9 mouse cellular contexts compared by ENCODE assay signal in the genomic region with DNA sequence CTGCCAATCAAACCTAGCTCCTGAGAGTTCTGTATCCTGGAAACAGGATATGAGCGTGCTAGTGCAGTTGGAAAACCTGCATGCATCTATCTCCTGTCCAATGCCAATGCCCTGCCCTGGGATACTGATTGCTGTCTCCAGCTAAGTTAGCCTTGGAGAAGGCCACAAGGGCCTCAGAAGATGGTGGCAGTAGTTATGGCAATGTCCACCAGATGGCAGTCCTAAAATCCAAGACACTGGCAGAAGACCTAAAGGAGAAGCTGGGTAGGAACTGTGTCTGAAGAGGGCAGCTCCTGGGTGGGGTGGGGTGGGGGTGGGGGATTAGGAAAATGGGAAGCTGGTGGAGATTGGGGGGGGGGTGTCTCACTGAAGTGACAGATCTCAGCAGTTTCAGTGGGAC. TPM values are rescaled to one million over a fixed set of nuclear protein-coding genes. Genes with fewer than 3 reads are reported as not detected.
DNase-seq lines count a peak whose midpoint lies in the region; ATAC-seq and TF ChIP-seq lines count a peak whose summit lies in the region.
"Had no signal": no experiment of that assay in that cellular context is flagged by ENCODE, and none has a peak within 500 bp of the region (broad histone marks: within the 10 kb centered on the region; RNA-seq: fewer than 3 reads in every experiment).

No protein-coding gene starts in this region.

- peak; percentile 30 to 37 for DNase-seq in cerebellum, adult 18-20 months
- no peak for DNase-seq in cerebellum, adult 11 months
- DNase-seq in liver (peak; percentile 12), Patski (ENCODE audit: low read depth, low spot score) (no peak)
- no peak for DNase-seq in liver, embryonic 11.5 days (ENCODE audit: low spot score)
- peak; percentile 59 for DNase-seq in embryo, embryonic 10.5 days (ENCODE audit: low spot score)
- peak; percentile 46 to 77 for DNase-seq in kidney, postnatal 36 days
- peak; percentile 73 for DNase-seq in retina, embryonic 14.5 days (ENCODE audit: low spot score)

- H3K27ac ChIP-seq in liver, embryonic 11.5 days (ENCODE audit: low read depth, low read length) = no peak overlapping the region
- H3K27ac ChIP-seq: macrophage had no signal

- no peak overlapping the region for H3K4me2 ChIP-seq in liver, embryonic 11.5 days

- POLR2A ChIA-PET in Patski (lab: Charles Lee) = no interaction called here

- CTCF ChIA-PET in Patski (lab: Charles Lee) = interaction anchor here (0.7 to 5.7 kb wide), 3 partner anchors 19 to 44 kb away, joined by 3 to 26 read pairs (median 4); no protein-coding TSS in a partner anchor

- H3K9ac ChIP-seq in liver, embryonic 11.5 days (ENCODE audit: low read depth, low read length) = no peak overlapping the region

- H3K4me3 ChIP-seq in liver, embryonic 11.5 days (ENCODE audit: low read depth, low read length) = no peak overlapping the region

- H3K9me3 ChIP-seq in liver, embryonic 11.5 days (ENCODE audit: control insufficient read depth, low read length) = no peaks in the 10 kb centered on the region

- peaks cover 9% of the 10 kb centered on the region for H3K27me3 ChIP-seq in liver, embryonic 11.5 days (replicated peaks; ENCODE audit: control insufficient read depth, insufficient read depth, low read length)
- H3K27me3 ChIP-seq in Patski = peaks cover 43% of the 10 kb centered on the region

- no peak for ATAC-seq in liver, embryonic 11.5 days (replicated peaks; ENCODE audit: low FRiP score)
- no peak for ATAC-seq in Patski

- H3K36me3 ChIP-seq in liver, embryonic 11.5 days (ENCODE audit: control insufficient read depth, insufficient read depth, low read length) = no peaks in the 10 kb centered on the region

- in situ Hi-C loops in Patski (cut with MboI; ENCODE audit: low pct_unique_long_range_greater_than_20kb) = no loop called here

- 56% methylated on average over 1 of the region's 1 CpGs for WGBS in liver, embryonic 11.5 days

- peak; percentile 67 for TF ChIP-seq CTCF in Patski (IDR thresholded peaks at IDR 0.05)

- no peaks in the 10 kb centered on the region; the same call in 1 of the 2 replicates for H3K4me1 ChIP-seq in liver, embryonic 11.5 days (replicated peaks; ENCODE audit: control insufficient read depth, insufficient read depth, low read length)

RNA-seq across cellular contexts. Expression of a gene that starts 33.7 kb away (rescaled TPM):
- 0.29 and 0.32 TPM in 2 replicates for polyA plus RNA-seq in liver, embryonic 11.5 days (2014; fragmentation: Nextera tagmentation; extraction: Ambion mirVana)
- not detected for polyA plus RNA-seq in Patski (2021)
- polyA plus RNA-seq: macrophage had no signal

RNA-seq across cellular contexts. Expression of a gene that starts 41.8 kb away (rescaled TPM):
- polyA plus RNA-seq in liver, embryonic 11.5 days (2014; fragmentation: Nextera tagmentation; extraction: Ambion mirVana) = 0.91 and 1.6 TPM in 2 replicates
- 2.1 TPM for polyA plus RNA-seq in Patski (2021)

Comparison
In these comparisons a context has a peak if more than half of its experiments do, and no peak if none do; other contexts are left out.
1. DNase-seq: peak in cerebellum, adult 18-20 months (2 of 2), liver (single experiment), embryo, embryonic 10.5 days (single experiment), kidney, postnatal 36 days (2 of 2) and retina, embryonic 14.5 days (single experiment); none in cerebellum, adult 11 months (single experiment), liver, embryonic 11.5 days (single experiment) and Patski (single experiment).